Mouse (Mus musculus) v-Abl transformed pro-B cells (cell line): ENCODE data around the gene Flot2.

ENCODE experiments used
- in situ Hi-C, 2 experiments: fragments of 400-800 bp; cut with MboI; formaldehyde crosslinking; loops; one replicate each; pipeline ENCODE4 v1.15.1; 2025; ENCODE audit not compliant: unreplicated experiment in 2 of 2

The Flot2 gene

GRCm38 (mm10) chr11:78097077-78097476 lies 59.3 kb downstream of the Flot2 start:
- in situ Hi-C loops: no loop called here

GRCm38 (mm10) chr11:78100746-78101145 lies 63.0 kb downstream of the Flot2 start:
- in situ Hi-C loops: no loop called here

GRCm38 (mm10) chr11:78102142-78102541 lies 64.4 kb downstream of the Flot2 start:
- in situ Hi-C loops: no loop called here

GRCm38 (mm10) chr11:78102958-78103747 lies 65.4 kb downstream of the Flot2 start:
- in situ Hi-C loops: no loop called here

- in situ Hi-C loops: no loop called here
Observed at GRCm38 (mm10) chr11:78104501-78104900, 66.8 kb downstream of the Flot2 start.
